Mouse (Mus musculus) cerebellum, adult 18-20 months (tissue): ENCODE measurements at regions not wholly inside any gene's neighbourhood (a gene's known extent, or its start where the extent isn't known, plus 50 kb on each side); places are given as distances from the start of the nearest gene placed in this dataset.

Experiments used
- DNase-seq, 2 experiments: peaks; one replicate each; pipeline ENCODE4 v3.0.0; 2021

DNA sequence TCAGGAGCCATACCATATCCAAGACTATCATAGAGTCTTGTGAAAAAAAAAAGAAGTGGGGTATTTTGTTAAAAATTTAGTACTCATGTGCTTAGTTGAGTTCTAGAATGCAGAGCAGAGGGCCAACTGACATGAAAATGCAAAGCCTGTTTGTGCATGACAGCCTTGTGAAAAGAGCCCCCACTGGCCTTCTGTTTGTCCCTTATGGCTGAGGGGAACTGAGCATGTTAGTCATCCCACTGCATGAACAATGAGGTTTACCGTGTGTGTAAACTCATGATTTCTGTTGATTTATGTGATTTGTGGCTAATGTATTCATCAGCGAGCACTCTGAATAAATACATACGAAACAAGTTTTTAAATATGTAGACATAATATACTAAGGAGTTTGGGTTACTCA is 266.1 kb upstream of the Nox3 start:
- DNase-seq, result no peak

DNA sequence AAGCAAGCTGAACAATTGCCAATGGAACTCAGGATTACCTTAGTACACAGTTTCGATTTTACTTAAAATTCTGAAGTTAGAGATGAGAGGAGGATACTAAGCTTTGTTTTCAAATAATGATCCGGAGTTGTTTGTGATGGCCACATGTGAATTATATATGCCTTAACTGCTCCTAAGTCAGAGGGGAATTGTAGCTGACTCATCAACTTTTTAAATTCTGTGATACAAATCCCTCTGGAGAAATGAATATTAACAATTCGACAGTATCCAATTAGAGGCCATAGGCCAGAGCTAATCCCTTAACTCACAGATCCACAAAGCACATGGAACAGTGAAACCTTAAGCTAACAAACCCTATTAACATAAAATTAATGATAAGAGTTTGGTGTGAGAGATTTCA is 250.5 kb upstream of the Nox3 start:
- DNase-seq, result no peak

DNA sequence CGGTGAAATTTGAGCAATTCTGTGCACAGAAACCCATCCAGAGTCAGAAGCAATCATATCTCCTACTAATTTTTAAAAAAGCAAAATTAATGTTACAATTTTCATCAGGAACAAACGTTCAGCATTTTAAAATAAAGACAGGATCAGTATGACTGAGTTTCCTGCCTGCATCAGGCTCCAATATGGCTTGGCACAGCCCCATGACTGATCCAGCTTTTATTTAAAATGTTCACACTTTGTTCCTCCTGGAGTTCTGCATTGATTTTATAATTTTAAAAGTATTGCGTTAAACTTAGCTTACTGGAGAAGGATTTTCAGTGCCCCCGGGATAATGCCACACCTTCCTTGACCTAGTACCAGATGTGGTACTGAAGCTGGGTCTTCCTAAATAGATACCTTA is 240.3 kb upstream of the Nox3 start:
- no peak for DNase-seq

DNA sequence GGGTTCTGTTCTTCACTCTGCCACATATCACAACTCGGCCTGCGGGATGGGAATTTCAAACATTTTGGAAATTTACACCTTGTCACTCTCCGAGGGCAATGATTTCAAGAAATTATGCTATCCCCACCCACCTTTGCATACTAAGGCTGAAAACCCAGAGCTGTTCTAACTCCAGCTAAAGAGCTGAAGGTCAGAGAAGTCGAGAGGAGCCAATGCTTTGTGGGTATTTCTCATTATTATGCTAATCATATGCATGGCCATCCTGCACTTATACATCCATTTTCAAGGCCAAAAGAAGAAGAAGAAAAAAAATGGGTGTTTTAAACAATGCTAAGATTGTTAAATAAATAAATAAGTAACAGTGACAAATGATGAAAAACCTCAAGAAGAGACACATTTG is 237.1 kb upstream of the Nox3 start:
- no peak for DNase-seq

DNA sequence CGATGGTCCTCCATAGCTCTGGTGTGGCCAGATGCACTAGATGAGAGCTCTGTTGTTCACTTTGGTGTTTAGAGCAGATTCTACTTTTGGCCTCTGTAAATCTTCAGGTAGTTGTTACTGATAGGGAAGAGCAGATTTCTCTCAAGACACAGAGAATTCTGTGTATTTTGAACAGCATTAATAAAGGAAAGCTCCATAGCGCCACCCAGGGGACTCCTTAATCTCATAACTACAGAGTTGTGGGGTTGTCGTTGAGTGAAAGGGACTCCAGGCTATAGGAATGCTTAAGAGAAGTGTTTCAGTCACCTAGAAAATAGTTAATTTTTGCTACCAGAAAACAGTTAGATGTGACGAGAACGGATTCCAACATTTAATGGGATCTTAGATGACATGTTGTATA is 236.0 kb upstream of the Nox3 start:
- DNase-seq, result no peak

DNA sequence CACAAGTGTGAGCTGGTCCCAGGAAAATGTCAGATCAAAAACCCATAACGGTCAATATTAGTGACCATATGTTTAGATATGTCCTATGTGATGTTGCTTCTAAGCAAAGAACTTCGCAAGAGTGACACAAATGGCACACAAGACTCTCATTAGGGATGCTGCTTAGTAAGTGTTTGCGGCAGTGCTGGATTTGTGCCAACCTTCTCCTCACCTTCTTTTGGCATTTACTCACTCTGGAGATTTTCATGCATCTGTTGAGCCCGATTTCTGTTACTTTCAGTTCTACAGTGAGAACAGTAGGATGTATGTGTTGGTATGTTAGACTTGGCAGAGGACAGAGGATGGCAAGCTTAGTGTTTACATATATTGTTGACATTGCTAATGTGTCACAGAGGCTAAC is 231.0 kb upstream of the Nox3 start:
- DNase-seq, result no peak

DNA sequence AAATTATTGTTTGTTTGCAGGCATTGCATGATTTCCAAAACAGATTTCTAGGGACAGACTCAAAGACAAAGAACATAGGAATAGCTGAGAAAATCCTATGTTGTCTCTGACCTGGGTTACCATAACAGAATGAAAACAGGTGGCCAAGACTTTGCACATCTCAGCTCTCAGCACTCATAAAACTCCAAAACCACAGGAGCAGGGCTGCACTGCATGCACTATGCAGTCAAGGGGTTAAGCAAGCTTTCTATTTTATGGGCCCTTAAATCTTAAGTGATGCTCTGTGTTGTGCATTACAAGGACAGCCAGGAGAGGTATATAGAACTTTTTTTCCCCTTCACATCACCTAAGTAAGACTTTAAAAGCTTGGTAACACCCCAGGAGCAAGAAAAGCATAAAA is 224.2 kb upstream of the Nox3 start:
- DNase-seq, result no peak

DNA sequence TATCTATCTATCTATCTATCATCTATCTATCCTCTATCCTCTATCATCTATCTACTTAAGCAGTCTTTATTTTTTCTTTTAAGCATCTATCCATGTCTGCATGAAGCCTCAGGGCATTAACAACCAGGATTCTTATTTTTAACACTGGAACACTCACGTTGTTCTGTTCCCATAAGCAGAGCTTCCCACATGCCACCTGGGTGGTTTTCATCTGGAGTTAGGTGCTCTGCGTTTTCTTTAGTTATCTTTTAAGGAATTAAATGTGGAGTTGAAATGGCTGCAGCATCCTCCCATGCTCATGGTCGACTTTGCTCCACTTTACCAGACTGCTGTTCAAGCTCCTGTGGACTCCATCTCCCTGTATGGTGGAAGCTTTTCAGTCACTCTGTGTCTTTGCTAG is 196.8 kb upstream of the Nox3 start:
- DNase-seq, result no peak

DNA sequence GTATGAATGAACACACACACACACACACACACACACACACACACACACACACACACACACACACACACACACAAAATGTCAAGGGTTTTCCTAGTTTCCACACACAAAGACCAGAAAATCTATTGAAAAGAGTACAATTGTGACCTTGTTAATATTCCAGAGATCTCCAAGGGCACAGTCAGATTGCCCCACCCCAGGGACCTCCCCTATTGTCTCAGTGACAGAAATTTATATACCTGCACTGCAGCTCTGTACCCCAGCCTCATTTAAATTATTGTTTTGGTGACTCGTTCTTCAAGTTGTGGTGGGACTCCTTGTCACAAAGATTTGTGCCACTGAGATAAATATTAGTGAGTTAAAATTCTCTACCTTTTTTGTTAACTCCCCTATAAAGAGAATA is 187.1 kb upstream of the Nox3 start:
- no peak for DNase-seq

DNA sequence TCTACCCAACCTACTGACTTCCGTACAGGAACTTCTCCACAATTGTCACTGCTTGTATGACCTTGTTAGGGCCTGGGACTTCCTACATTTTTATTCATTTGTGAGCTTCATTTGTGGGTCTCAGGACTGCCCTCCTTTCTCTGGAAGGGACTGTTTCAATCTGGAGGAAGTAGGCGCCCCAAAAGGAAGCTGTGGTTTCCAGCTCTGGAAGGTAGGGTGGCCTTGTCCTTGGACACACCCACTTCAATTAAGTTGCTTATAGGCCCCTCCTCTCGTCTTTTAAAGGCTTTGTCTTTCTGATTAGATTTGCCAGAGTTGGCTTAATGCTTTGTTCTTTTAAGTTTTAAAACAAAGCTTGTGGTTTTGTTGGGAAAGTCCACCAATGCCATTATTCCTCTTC is 183.0 kb upstream of the Nox3 start:
- DNase-seq, result no peak

DNA sequence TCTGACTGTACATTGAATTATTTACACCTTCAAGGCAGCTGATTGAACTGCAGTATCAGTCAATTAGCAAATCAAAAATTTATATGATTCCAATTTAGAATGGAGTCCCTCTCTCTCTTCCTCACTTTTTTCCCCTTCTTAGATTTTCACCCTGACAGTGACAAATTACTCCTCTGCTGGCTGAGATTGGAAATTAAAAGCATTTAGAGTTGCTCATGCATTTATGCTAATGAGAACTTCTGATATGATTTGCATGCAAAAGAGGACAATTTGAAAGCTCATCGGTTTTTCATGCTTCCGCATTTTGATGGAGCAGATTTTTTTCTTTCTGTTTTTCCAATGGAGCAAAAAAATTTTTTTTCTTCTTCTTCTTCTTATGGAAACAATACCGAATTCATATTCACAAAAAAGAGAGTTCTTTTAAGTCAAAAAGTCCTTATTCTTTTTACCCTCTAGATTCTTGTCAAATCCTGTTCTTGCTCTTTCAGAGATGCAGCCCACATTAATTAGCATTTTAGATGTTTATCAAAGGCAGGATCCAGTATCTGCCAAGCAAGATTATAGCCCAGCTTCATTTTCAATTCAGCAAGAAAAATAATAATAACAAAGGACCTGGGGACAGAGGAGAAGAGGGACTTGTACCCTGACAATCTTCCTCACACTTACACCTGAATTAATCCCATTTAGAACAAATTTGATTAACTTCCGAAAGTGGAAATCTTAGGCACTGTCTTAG is 173.6 kb upstream of the Nox3 start:
- no peak for DNase-seq

DNA sequence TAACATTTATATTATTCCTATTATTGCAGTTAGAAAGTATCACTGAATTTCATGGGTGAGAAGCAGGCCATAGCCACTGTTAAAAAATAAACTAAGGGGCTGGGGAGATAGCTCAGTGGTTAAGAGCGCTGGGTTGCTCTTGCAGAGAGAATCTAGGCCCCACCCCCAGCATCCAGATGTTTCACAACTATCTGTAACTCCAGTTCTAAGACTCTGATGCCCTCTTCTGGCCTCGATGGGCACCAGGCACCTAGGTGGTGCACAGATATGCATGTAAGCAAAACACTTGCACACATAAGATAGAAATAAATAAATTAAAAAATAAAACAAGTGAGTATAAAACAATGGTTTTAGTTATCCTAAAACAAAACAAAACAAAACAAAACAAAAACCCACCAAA is 166.3 kb upstream of the Nox3 start:
- DNase-seq, result no peak

DNA sequence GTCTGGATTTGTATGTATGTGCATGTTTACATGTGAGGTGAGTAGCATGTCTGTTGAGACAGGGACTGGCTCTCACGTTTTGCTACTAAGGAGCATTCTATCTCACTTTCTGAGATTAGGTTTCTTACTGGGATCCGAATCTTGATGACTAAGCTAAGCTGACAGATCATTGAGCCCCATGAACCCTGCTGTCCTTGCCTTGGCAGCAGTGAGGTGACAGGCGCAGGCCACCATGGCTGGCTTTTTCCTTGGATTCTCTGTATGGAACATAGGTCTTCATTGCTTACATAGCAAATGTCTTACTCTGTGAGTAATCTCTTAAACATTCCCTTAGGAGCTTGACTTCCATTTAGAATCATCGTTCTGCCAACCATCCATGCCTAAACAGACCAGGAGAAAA is 140.3 kb upstream of the Nox3 start:
- DNase-seq, result no peak

DNA sequence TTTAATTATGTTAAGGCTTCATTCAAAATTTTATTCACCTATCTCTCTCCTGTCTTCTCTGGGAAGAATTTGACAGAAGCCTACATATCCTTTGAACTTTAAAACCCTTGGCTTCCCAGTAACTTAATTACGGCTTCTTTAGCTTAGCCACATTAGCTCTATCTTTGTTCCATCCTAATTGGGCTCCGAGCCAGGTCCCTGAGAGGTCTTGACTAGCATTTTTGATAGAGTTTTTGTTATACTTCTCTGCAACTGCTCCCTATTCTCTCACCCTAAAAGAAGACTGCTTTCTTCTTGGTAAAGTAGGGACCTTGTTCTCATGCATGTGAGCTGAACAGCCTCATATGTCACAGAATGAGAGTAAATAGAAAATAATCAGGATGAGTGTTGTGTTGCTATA is 115.1 kb upstream of the Nox3 start:
- DNase-seq, result no peak

DNA sequence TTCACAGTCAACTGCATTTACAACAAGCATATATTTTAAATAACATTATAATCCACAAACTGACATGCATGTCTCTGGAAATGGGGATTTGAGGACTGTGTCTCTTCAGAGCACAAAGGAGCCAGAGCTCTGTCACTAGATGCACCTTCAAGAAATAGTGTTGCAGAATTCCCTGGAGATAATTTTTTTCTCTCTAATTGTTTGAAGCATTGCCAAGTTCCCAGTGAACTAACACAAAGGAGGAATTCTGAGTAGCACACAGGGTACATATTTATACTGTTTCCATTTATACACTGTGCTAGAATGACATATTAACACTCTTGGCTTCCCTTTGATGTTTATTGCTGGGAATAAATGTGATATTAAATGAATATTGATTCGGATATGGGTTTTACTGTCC is 107.4 kb upstream of the Nox3 start:
- no peak for DNase-seq

DNA sequence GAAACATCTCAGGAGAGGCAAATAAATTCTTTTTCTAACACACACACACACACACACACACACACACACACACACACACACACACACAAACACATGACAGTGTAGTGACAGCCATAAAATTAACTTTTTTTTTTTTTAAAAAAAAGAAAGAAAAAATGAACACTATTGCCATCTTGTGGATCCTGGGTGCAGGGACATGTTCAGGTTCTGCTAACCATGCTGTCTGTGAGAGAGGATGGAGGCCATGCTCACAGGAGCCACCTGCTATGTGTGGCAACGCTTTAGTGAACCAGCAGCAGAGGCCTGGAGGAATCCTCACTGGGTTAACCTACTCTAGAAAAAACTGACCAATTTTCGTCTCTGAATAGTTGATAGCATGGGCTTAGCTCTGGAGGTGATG is 96.5 kb upstream of the Nox3 start:
- DNase-seq, result peak; percentile 7 to 13

DNA sequence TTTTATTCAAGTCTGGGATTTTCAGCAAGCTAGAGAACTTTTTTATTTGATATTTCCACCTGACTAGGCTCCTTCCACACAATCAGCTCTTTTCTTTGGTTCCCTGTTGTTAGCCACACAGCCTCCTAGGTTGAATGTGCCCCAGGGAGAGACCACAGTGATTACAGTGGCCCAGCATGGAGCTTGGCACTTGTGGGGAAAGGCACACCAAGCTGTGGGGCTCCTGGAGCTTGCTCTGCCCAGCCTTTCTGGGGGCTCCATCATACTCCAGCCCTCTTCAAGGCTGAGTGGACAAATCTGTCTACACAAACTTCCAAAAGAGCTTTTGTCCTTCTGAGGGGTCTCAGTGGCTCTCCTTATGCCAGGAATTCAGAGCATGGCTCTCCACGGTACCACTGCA is 86.1 kb upstream of the Nox3 start:
- DNase-seq, result no peak

DNA sequence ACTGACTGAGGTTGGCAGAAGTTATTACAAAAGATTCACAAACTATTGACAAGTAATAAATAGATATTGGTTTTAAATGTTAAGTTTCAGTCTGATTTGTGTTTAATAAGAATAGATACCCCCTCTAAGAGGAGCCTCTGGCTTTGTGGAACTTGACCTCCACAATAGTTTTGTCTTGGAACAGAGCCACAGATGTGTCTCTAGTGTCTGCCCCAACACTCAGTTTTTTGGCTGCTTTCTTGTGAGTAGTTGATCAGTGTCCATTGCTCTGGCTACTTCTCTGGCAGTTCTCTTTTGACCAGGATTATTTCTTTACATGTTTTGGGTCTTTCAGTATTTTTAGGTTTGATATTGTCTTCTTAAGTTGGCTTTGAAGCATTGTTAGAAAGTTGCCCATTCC is 81.6 kb upstream of the Nox3 start:
- DNase-seq, result no peak

DNA sequence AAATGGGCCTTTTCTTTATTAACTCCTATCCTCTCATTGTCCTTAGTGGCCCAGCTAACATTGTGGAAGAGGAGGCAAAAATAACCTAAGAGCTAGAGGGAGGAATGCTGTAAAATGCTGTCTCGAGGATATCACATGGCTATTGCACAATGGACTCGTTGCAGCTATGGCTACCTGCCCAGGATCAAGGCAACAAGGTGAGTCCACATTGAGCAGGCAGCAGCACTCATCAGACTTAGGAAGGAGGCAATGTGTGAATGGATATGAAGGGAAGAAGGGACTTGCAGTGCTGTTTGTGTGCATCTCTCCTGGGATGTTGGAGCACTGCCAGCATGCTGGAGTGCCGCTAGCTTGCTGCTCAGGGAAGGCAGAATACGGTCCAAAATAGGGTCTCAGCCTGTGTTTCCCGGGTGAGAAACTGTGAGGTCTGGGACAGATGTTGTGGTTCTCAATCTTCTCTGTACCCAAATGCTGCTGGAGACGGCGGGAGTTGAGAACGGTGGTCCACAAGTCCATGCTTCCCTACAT is 51.8 kb upstream of the Nox3 start:
- DNase-seq, result peak in 1 of 2 experiments; percentile 2
